Mouse (Mus musculus): ENCODE results near the gene Faap20.

Faap20 gene

DNA sequence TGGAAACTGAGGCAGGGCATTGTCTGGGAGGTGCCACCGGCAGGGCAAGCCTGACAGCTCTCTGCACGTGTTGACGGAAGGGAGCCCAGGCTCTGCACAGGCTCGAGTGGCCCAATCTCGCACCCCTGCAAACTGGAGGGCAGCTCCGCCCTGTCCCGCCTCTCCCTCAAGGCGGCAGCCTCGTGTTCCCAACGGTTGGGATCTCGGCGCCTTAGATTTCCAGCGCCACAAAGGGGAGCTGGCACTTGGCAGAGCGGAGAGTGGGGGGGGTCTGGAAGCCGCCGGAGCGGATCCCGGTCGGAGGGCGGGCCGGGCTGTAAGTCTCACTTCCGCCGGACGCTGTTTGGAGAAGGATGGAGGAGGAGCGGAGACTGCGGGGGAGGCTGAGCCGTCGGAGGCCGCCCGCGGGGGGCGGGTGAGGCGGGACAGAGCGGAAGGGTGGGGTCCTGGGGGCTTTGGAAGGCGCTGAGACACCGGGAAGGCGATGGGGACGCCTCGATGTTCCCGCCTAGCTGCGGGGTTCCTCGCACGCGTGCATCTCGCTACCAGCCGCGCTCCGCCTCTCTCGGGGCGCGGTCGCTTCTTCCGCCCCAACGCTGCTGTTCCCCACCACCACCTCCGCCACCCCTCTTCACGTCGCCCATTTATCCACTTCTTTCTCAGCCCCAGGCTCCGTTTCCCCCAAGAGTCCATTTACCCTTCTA lies at the start of gene Faap20:
Faap20 (plus strand) TSS at position 155 of the 704 bp plus-strand sequence.
- peak; percentile 91 for DNase-seq

- DNase-seq = no peak
Observed at GRCm38 (mm10) chr4:155200861-155201390, 48.7 kb upstream of the Faap20 start.

DNA sequence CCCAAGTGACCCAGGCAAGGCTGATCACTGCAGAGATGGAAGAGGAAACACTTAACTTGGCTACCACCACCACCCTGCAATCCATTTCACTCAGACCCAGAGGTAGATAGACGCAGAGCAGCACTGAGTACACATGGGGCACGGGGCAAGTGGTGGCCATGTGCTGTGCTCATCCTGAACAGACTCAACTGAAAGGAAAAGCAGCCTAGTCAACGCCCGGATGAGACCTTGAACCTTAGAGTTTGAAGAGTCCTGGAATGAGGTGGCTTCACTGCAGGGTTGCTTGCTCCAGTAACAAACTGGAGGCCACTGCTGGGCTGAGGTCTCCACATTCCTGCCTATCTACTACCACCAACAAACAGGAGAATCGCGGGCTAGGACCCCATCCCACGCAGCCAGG lies 47.8 kb upstream of the Faap20 start:
- no peak for DNase-seq

DNA sequence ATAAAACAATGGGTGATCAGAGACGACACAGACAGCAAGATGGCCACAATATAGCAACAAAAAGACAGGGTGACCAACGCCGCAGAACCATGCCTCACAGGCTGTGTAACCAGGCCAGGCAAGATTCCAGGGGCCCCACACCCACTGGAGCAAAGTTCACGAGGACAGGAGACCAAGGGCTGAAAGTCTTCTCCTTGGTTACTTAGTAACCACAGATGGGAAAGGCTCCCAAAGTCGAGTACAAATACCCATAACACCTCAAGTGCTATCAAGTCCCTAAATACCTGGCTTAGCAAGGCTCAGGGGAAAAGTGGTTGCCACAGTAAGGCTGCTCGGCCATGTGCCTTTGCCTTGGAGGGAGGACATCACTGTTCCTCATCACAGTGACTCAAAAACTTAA lies 43.7 kb upstream of the Faap20 start:
- no peak for DNase-seq

GRCm38 (mm10) chr4:155206498-155206897 lies 43.1 kb upstream of the Faap20 start:
- no peak for DNase-seq

DNA sequence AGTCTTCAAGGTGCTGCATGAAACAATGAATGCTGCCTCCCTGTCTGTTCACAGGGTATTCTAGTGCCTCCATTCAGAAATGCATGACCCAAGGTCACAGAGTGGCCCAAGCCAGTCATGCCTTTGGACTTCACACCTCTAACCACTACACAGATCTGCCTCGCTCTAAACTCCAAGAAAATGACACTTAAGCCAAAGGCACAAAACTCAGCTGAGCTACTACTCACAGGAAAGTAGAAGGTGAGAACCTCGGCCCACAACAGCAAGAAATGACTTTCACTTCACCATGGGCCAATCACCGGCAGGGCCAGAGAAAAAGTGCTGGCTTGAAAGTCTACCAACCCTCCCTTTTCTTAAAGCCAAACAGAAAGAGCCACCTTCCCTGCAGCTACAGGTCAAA lies 41.8 kb upstream of the Faap20 start:
- DNase-seq = no peak

DNA sequence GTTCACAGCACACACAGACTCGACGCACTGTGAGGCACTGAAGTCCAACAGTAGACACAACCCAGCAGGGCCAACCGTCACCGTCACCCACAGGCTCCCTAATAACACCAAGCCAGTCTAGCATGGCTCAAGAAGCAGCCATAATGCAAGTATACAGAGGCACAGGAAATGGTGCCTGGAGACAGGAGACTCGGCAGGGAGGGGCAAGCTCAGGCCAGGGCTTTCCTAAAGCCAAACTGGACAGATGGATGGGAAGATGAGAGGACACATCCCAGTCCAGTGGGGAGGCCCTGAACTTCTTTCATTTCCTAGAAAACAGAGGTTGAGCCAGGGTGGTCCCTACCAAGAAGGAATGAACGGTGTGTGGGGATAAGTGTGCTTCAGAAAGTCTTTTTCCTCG lies 41.0 kb upstream of the Faap20 start:
- no peak for DNase-seq

GRCm38 (mm10) chr4:155209079-155209478 lies 40.5 kb upstream of the Faap20 start:
- DNase-seq = no peak

- DNase-seq = no peak
Observed at GRCm38 (mm10) chr4:155209494-155209893, 40.1 kb upstream of the Faap20 start.

- DNase-seq = peak; percentile 80
Observed at GRCm38 (mm10) chr4:155213052-155213751, 36.4 kb upstream of the Faap20 start.

DNA sequence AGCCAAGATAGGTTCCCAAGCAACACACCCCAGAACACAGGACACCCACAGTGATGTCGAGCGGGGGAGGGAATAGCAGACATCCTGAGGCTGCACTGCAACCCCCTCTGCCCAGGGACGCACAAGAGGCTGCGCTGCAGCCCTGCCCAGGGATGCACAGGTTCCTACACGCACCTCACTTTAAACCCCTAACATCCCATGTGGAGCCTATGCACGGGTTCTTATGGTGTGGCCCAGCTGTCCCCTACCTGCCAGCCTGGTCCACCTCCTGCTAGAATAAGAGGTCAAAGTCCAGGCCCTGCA lies 35.9 kb upstream of the Faap20 start:
- DNase-seq = no peak

DNA sequence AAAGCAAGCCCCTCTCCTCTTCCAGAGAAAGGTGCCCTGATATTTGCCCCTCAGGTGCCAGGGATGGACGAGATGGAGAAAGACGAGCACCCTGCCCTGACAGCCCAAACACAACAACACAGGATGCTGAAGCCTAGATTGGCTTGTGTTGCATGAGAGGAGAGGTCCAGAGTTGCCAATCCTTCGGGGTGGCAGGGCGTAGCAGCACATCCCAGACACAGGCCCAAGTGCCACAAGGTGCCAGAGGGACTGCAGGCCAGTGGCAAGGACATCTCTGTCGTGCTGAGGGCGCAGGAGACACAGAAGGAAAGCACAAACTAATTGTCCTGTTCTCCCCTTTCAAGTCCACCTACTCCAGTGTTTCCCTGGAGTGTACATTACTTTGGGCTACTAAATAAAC lies 35.4 kb upstream of the Faap20 start:
- no peak for DNase-seq

- no peak for DNase-seq
Observed at GRCm38 (mm10) chr4:155214793-155215192, 34.8 kb upstream of the Faap20 start.

- no peak for DNase-seq
Observed at GRCm38 (mm10) chr4:155215203-155215602, 34.4 kb upstream of the Faap20 start.

GRCm38 (mm10) chr4:155215773-155216630 lies 33.6 kb upstream of the Faap20 start:
- DNase-seq = no peak

- DNase-seq = peak; percentile 45
Observed at GRCm38 (mm10) chr4:155217241-155218103, 32.1 kb upstream of the Faap20 start.

GRCm38 (mm10) chr4:155218104-155218732 lies 31.4 kb upstream of the Faap20 start:
- peak; percentile 42 for DNase-seq

DNA sequence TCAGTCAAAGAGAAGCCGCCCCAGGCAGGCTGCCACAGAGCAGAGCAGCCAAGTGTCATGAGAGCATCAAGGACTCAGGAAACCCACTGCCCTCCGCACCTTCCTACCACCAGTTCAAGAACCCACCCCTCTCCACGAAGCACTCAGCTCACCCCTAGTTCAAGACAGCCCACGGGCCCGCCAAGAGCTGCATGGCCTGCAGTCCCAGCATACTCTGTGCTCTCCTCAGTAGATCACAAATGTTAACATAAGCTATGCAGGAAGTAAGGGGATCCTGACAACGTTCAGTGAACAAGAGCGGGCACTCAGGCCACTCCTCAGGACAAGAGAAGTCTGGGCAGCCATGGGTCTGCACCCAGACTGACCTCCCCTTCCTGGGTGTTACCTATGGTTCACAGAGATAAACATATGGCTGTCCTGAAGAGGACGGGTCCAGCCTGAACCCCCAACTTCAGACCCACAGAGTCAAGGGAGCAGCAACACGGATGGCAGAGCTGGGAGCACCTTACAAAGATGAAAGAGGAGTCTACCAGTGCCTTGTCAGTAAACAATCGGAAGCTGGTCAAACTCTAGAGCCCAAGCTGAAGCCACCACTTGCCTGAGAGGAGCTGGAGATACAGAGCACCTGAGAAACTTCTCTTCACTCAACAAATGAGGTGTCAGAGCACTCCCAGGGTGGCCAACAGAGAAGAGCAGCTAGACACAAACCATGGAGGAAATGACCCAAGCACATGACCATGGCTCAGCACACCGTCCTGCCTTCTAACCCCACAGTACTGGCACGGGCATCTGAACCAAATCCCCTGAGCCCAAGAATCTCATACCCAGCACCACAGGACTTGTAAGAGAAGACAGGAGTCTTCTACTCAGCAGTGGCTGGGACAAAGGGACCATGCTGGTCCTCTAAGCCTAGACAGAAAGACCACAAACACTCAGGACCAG lies 30.1 kb upstream of the Faap20 start:
- peak; percentile 38 for DNase-seq

GRCm38 (mm10) chr4:155220213-155221100 lies 29.1 kb upstream of the Faap20 start:
- DNase-seq = peak; percentile 63

DNA sequence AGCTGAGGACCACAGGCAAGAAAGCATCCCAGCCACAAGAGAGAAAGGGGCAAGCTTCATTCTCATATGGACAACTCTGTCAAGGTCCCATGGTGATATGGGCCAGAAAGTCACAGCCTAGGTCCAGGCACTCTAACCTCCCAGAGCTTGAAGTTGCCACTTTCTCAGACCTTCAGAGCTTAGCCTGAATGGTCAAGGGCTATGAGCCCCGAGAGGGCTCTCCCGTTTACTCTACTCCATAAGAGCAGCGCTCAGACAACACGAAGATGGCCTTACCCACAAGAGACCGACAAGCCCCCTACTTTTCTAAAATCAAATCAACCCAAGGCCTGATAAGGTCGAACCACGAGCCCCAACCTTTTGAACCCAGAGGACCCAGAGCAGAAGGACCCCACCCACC lies 28.5 kb upstream of the Faap20 start:
- no peak for DNase-seq

All from cerebellum, adult 11-12 months (tissue).